Mouse (Mus musculus) heart, embryonic 13.5 days (tissue): Measurements from ENCODE around the gene D630023F18Rik. TPM values are rescaled to one million over a fixed set of nuclear protein-coding genes. Genes with fewer than 3 reads are reported as not detected.
A peak's percentile ranks its signal among the peaks of the same experiment; 100 is the strongest.

ENCODE experiments used
- ATAC-seq: fragments of 200-750 bp; cut with Nextera tagmentation; 2 replicates; pipeline ENCODE4 v1.8.0; 2017; ENCODE audit warnings: moderate TSS enrichment; ENCODE audit not compliant: insufficient number of reproducible peaks, low FRiP score, low TSS enrichment; ENCODE audit errors: extremely low read depth
- H3K27ac ChIP-seq: fragments of 300-500 bp; sonication (generic); replicated peaks from 2 replicates; pipeline ENCODE4 v1.5.1; 2015; ENCODE audit warnings: moderate library complexity, mild to moderate bottlenecking, inconsistent platforms
- H3K27me3 ChIP-seq: fragments of 300-500 bp; sonication (generic); replicated peaks from 2 replicates; pipeline ENCODE4 v1.6.1; 2015; ENCODE audit warnings: mild to moderate bottlenecking, inconsistent platforms
- H3K36me3 ChIP-seq: fragments of 300-500 bp; sonication (generic); 2 replicates; pipeline ENCODE4 v1.6.1; 2015; ENCODE audit warnings: mild to moderate bottlenecking, inconsistent platforms
- H3K4me1 ChIP-seq: fragments of 300-500 bp; sonication (generic); 2 replicates; pipeline ENCODE4 v1.6.1; 2015; ENCODE audit warnings: inconsistent platforms
- H3K4me2 ChIP-seq: fragments of 300-500 bp; sonication (generic); 2 replicates; pipeline ENCODE4 v1.6.1; 2015; ENCODE audit warnings: inconsistent platforms, mild to moderate bottlenecking, moderate library complexity
- H3K4me3 ChIP-seq: fragments of 300-500 bp; sonication (generic); 2 replicates; pipeline ENCODE4 v1.5.1; 2015; ENCODE audit warnings: moderate library complexity, mild to moderate bottlenecking, inconsistent platforms
- H3K9ac ChIP-seq: fragments of 300-500 bp; sonication (generic); 2 replicates; pipeline ENCODE4 v1.6.1; 2015; ENCODE audit warnings: inconsistent platforms, mild to moderate bottlenecking, moderate library complexity
- H3K9me3 ChIP-seq: fragments of 300-500 bp; sonication (generic); 2 replicates; pipeline ENCODE4 v1.6.1; 2016; ENCODE audit warnings: inconsistent platforms
- WGBS: fragments of 180-500 bp; shearing (Covaris S2); methylation state at CpG from one replicate; pipeline ENCODE4 v1.1.7; 2015; ENCODE audit warnings: mixed read lengths; 5-methylcytosine and 5-hydroxymethylcytosine counted together
- polyA plus RNA-seq: library from polyadenylated mRNA; unstranded; fragments of >200 nt; fragmentation: Nextera tagmentation; extraction: Ambion mirVana; gene quantifications from 2 replicates; pipeline ENCODE4 v1.2.1, GENCODE M21; 2015

Gene D630023F18Rik
- polyA plus RNA-seq, 1 experiment from 2014 or later, result 0.16 TPM

- Histone ChIP-seq H3K4me3 (no peak overlapping the region), H3K36me3 (no peaks in the 10 kb centered on the region), H3K4me1 (no peaks in the 10 kb centered on the region), H3K27me3 (no peaks in the 10 kb centered on the region), H3K9ac (no peak overlapping the region), H3K27ac (no peak overlapping the region), H3K9me3 (no peaks in the 10 kb centered on the region), H3K4me2 (peak overlapping the region; percentile 15; the same call in 1 of the 2 replicates)
- 63% methylated on average over 25 of the region's 25 CpGs for WGBS
- no peak for ATAC-seq
Measured at GRCm38 (mm10) chr1:65109756-65110435, 13.1 kb downstream of the D630023F18Rik start.

DNA sequence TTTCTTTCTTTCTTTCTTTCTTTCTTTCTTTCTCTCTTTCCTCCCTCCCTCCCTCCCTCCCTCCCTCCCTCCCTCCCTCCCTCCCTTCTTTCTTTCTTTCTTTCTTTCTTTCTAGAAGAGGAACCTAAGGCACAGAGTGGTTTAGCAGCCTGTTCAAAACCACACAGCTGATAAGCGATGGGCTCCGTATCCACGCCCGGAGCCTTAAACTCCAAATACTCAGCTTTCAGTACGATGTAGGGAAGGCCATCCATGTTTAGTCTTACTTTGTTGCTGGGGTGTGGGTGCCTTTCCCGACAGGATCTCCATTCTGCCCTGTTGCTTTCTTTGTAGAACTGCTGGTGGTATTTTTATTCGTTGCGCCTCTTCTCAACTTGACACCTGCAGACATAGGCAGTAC, 13.8 kb downstream of the D630023F18Rik start:
- H3K4me2 ChIP-seq, result no peak overlapping the region

GRCm38 (mm10) chr1:65107654-65108279, 15.2 kb downstream of the D630023F18Rik start:
- H3K4me3 ChIP-seq, result no peak overlapping the region
- no peak overlapping the region for H3K4me2 ChIP-seq
- no peak overlapping the region for H3K27ac ChIP-seq
- no peaks in the 10 kb centered on the region for H3K36me3 ChIP-seq
- WGBS, result 84% methylated on average over 10 of the region's 10 CpGs
- no peaks in the 10 kb centered on the region for H3K9me3 ChIP-seq
- no peak overlapping the region for H3K9ac ChIP-seq
- H3K27me3 ChIP-seq, result no peaks in the 10 kb centered on the region
- H3K4me1 ChIP-seq, result no peaks in the 10 kb centered on the region
- no peak for ATAC-seq

More for the DNA sequence above, 13.8 kb downstream of the D630023F18Rik start:
- Histone ChIP-seq H3K9ac (no peak overlapping the region), H3K9me3 (no peaks in the 10 kb centered on the region), H3K4me3 (no peak overlapping the region), H3K27ac (no peak overlapping the region), H3K4me1 (no peaks in the 10 kb centered on the region), H3K36me3 (no peaks in the 10 kb centered on the region), H3K27me3 (no peaks in the 10 kb centered on the region)
- ATAC-seq, result no peak
- 82% methylated on average over 8 of the region's 8 CpGs for WGBS

DNA sequence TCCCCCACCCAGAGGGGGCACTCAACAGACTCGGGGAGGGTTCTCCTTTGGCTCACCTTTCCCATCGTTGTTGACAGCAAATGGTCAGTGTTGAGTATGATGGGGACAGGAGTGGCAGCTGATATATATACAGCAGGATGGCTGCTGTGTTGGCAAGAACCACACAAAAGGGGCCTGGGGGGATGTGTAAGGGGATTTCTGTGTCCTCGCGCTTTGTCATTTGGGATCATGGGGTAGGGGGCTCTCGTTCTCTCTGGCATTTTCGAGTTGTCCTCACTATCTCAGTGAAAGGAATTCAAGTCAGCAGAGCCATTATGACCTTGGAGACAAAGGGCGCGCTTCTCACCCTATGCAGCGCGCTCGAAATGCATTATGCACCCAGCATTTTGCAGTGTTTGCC, 19.7 kb downstream of the D630023F18Rik start, which contains the start of gene Cryga:
Gene Cryga (minus strand): TSS at position 101 of the 400 bp plus-strand sequence.
- Histone ChIP-seq H3K4me2 (no peak within 1 kb of the TSS), H3K4me3 (no peak within 1 kb of the TSS), H3K9ac (no peak within 1 kb of the TSS), H3K36me3 (no peaks in the 10 kb centered on the region), H3K27me3 (no peaks in the 10 kb centered on the region), H3K27ac (no peak within 1 kb of the TSS), H3K9me3 (no peaks in the 10 kb centered on the region), H3K4me1 (no peaks in the 10 kb centered on the region)
- WGBS, result 79% methylated on average over 11 of the region's 11 CpGs
- ATAC-seq, result no peak

- no peaks in the 10 kb centered on the region for H3K9me3 ChIP-seq
- no peaks in the 10 kb centered on the region for H3K4me1 ChIP-seq
- no peak overlapping the region for H3K9ac ChIP-seq
- ATAC-seq, result no peak
- H3K27ac ChIP-seq, result no peak overlapping the region
- no peak overlapping the region for H3K4me2 ChIP-seq
- H3K4me3 ChIP-seq, result no peak overlapping the region
- no peaks in the 10 kb centered on the region for H3K36me3 ChIP-seq
- H3K27me3 ChIP-seq, result no peaks in the 10 kb centered on the region
- 77% methylated on average over 3 of the region's 3 CpGs for whole genome bisulfite sequencing
Measured at GRCm38 (mm10) chr1:65096953-65097352, 26.1 kb downstream of the D630023F18Rik start.

DNA sequence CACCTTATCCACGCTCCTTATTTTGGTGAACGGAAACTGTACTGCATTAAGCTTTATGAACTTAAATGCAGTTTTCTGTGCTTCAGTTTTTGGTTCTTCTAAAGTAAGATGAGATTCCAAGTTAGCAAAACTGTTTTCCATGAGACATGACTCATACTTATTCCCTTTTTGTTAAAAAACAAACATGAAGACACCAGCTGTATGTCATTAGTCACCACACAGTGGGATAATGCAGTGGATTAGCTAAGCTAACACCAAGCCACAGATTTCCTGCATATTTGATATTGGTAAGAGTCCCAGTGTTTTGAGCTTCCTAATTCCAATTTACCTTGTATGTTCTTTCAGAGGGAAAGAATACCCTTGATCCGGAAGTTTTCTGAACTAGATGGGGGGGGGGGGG, 31.4 kb downstream of the D630023F18Rik start:
- no peaks in the 10 kb centered on the region for H3K4me1 ChIP-seq
- no peaks in the 10 kb centered on the region for H3K36me3 ChIP-seq
- ATAC-seq, result no peak
- 83% methylated on average over 3 of the region's 3 CpGs for WGBS
- no peaks in the 10 kb centered on the region for H3K9me3 ChIP-seq
- no peaks in the 10 kb centered on the region for H3K27me3 ChIP-seq
- no peak overlapping the region for H3K27ac ChIP-seq
- no peak overlapping the region for H3K4me2 ChIP-seq
- no peak overlapping the region for H3K4me3 ChIP-seq
- no peak overlapping the region for H3K9ac ChIP-seq

DNA sequence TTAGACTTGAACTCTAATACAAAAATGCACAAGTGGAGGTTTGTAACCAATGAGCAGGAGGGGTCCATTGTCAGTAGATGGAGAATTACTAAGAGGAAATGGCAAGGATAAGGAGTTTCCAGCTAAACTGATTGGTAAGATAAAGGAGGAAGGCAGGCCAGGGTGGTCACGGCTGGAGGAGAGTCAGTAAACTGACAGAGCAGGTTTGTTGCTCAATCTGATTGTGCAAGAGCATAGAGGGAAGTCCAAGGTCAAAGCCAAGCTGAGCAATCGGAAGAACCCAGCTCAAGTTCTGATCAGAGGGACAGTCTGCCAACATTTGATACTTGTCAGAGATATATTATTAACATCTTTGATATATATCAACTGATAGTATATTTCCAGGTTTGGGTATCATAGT, 32.6 kb downstream of the D630023F18Rik start:
- no peaks in the 10 kb centered on the region for H3K9me3 ChIP-seq
- no peak overlapping the region for H3K27ac ChIP-seq
- no peaks in the 10 kb centered on the region for H3K4me1 ChIP-seq
- no peak overlapping the region for H3K4me3 ChIP-seq
- H3K36me3 ChIP-seq, result no peaks in the 10 kb centered on the region
- ATAC-seq, result no peak
- 48% methylated on average over 2 of the region's 2 CpGs for WGBS
- H3K27me3 ChIP-seq, result no peaks in the 10 kb centered on the region
- no peak overlapping the region for H3K4me2 ChIP-seq
- H3K9ac ChIP-seq, result no peak overlapping the region

- no peak for ATAC-seq
- H3K27ac ChIP-seq, result no peak overlapping the region
- no peak overlapping the region for H3K4me3 ChIP-seq
- no peaks in the 10 kb centered on the region for H3K36me3 ChIP-seq
- 62% methylated on average over 6 of the region's 6 CpGs for WGBS
- H3K27me3 ChIP-seq, result no peaks in the 10 kb centered on the region
- no peaks in the 10 kb centered on the region for H3K9me3 ChIP-seq
- H3K4me1 ChIP-seq, result no peaks in the 10 kb centered on the region
- no peak overlapping the region for H3K4me2 ChIP-seq
- H3K9ac ChIP-seq, result no peak overlapping the region
Measured at GRCm38 (mm10) chr1:65088567-65089356, 34.3 kb downstream of the D630023F18Rik start.

GRCm38 (mm10) chr1:65082188-65082587, 40.8 kb downstream of the D630023F18Rik start, which contains the start of gene Crygb:
Crygb (minus strand) TSS chr1:65082288.
- no peaks in the 10 kb centered on the region for H3K4me1 ChIP-seq
- 0 out of 2 replicates have a peak, but pooled peaks cover 4% of the 10 kb centered on the region for H3K9me3 ChIP-seq
- no peak within 1 kb of the TSS for H3K27ac ChIP-seq
- H3K36me3 ChIP-seq, result no peaks in the 10 kb centered on the region
- H3K27me3 ChIP-seq, result no peaks in the 10 kb centered on the region
- no peak within 1 kb of the TSS for H3K9ac ChIP-seq
- no peak within 1 kb of the TSS for H3K4me3 ChIP-seq
- WGBS, result 38% methylated on average over 7 of the region's 7 CpGs
- peak within 1 kb of the TSS; percentile 27; the same call in 1 of the 2 replicates for H3K4me2 ChIP-seq
- ATAC-seq, result no peak

DNA sequence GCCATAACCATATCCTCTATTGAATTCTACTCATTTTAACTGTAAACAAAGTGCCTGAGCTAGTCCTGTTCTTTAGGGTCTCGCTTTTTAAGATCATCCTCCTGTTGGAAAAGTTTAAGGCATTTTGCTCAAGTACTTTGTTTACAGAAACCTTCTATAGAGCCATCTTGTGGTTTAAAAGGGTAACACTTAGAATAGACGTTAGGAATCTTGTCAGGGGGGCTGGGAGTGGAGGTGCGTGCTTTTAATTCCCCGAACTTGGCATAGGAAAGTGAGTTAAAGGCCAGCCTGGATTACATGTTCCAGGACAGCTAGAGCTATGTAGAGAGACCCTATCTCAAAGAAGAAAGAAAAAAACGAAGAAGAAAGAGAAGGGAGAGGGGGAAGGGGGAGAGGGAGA, 47.4 kb downstream of the D630023F18Rik start:
- Histone ChIP-seq H3K27me3 (no peaks in the 10 kb centered on the region), H3K9ac (no peak overlapping the region), H3K27ac (no peak overlapping the region), H3K36me3 (no peaks in the 10 kb centered on the region), H3K4me3 (no peak overlapping the region), H3K9me3 (0 out of 2 replicates have a peak, but pooled peaks cover 4% of the 10 kb centered on the region), H3K4me1 (peaks cover 5% of the 10 kb centered on the region; the same call in 1 of the 2 replicates), H3K4me2 (no peak overlapping the region)
- 11% methylated on average over 5 of the region's 5 CpGs for WGBS
- no peak for ATAC-seq

GRCm38 (mm10) chr1:65073589-65073988, 49.4 kb downstream of the D630023F18Rik start, which contains the start of gene Crygc:
Crygc (minus strand) TSS chr1:65073689.
- no peak for ATAC-seq
- WGBS, result 66% methylated on average over 6 of the region's 6 CpGs

More at GRCm38 (mm10) chr1:65073589-65073988, 49.4 kb downstream of the D630023F18Rik start, which contains the start of gene Crygc:
- H3K9me3 ChIP-seq, result 0 out of 2 replicates have a peak, but pooled peaks cover 2% of the 10 kb centered on the region
- H3K4me3 ChIP-seq, result no peak within 1 kb of the TSS
- no peaks in the 10 kb centered on the region for H3K27me3 ChIP-seq
- no peak within 1 kb of the TSS for H3K27ac ChIP-seq
- H3K9ac ChIP-seq, result no peak within 1 kb of the TSS
- H3K4me2 ChIP-seq, result 0 out of 2 replicates have a peak within 1 kb of the TSS, but pooled peaks have one; percentile 16
- peaks cover 5% of the 10 kb centered on the region; the same call in 1 of the 2 replicates for H3K4me1 ChIP-seq
- H3K36me3 ChIP-seq, result no peaks in the 10 kb centered on the region
